Mouse (Mus musculus): Measurements from ENCODE around the gene Elovl5.

Elovl5 gene

GRCm38 (mm10) chr9:77917074-77917621 is at the start of gene Elovl5:
Elovl5 (plus strand) TSS chr9:77917364.
- peak; percentile 97 to 98 for DNase-seq (ENCODE audit: low spot score in 2 of 2)

- DNase-seq (ENCODE audit: low spot score in 2 of 2), result no peak
These were observed 25.7 kb upstream of the Elovl5 start for GRCm38 (mm10) chr9:77891501-77891900.

GRCm38 (mm10) chr9:77898551-77898950 is 18.6 kb upstream of the Elovl5 start:
- DNase-seq (ENCODE audit: low spot score in 2 of 2), result no peak

- DNase-seq (ENCODE audit: low spot score in 2 of 2), result no peak
These were observed 13.0 kb upstream of the Elovl5 start for GRCm38 (mm10) chr9:77904133-77904532.

- no peak for DNase-seq (ENCODE audit: low spot score in 2 of 2)
These were observed 7.4 kb upstream of the Elovl5 start for GRCm38 (mm10) chr9:77909572-77910269.

GRCm38 (mm10) chr9:77910270-77911240 is 6.6 kb upstream of the Elovl5 start:
- DNase-seq (ENCODE audit: low spot score in 2 of 2), result peak; percentile 63 to 82

- DNase-seq (ENCODE audit: low spot score in 2 of 2), result no peak
These were observed 5.5 kb upstream of the Elovl5 start for GRCm38 (mm10) chr9:77911508-77912229.

- DNase-seq (ENCODE audit: low spot score in 2 of 2), result no peak
These were observed 4.9 kb upstream of the Elovl5 start for GRCm38 (mm10) chr9:77912246-77912645.

GRCm38 (mm10) chr9:77914616-77915015 is 2.5 kb upstream of the Elovl5 start:
- DNase-seq (ENCODE audit: low spot score in 2 of 2), result no peak

GRCm38 (mm10) chr9:77915791-77916190 is 1.4 kb upstream of the Elovl5 start:
- no peak for DNase-seq (ENCODE audit: low spot score in 2 of 2)

- DNase-seq (ENCODE audit: low spot score in 2 of 2), result peak; percentile 57 to 76
These were observed 513 bp downstream of the Elovl5 start for GRCm38 (mm10) chr9:77917622-77918131.

- no peak for DNase-seq (ENCODE audit: low spot score in 2 of 2)
These were observed 1.0 kb downstream of the Elovl5 start for GRCm38 (mm10) chr9:77918211-77918610.

- DNase-seq (ENCODE audit: low spot score in 2 of 2), result no peak
These were observed 2.0 kb downstream of the Elovl5 start for GRCm38 (mm10) chr9:77918961-77919670.

GRCm38 (mm10) chr9:77920481-77920880 is 3.3 kb downstream of the Elovl5 start:
- no peak for DNase-seq (ENCODE audit: low spot score in 2 of 2)

GRCm38 (mm10) chr9:77921366-77922260 is 4.4 kb downstream of the Elovl5 start:
- no peak for DNase-seq (ENCODE audit: low spot score in 2 of 2)

- DNase-seq (ENCODE audit: low spot score in 2 of 2), result no peak
These were observed 6.6 kb downstream of the Elovl5 start for GRCm38 (mm10) chr9:77923774-77924173.

GRCm38 (mm10) chr9:77924199-77924598 is 7.0 kb downstream of the Elovl5 start:
- no peak for DNase-seq (ENCODE audit: low spot score in 2 of 2)

- DNase-seq (ENCODE audit: low spot score in 2 of 2), result no peak
These were observed 9.0 kb downstream of the Elovl5 start for GRCm38 (mm10) chr9:77926151-77926550.

- no peak for DNase-seq (ENCODE audit: low spot score in 2 of 2)
These were observed 9.7 kb downstream of the Elovl5 start for GRCm38 (mm10) chr9:77926911-77927310.

- DNase-seq (ENCODE audit: low spot score in 2 of 2), result no peak
These were observed 10.3 kb downstream of the Elovl5 start for GRCm38 (mm10) chr9:77927431-77927830.

Measured in right cerebral cortex, adult 2 months (tissue).